Comparison of ENCODE assay signal across 16 mouse cellular contexts in genomic region chr9:63187310-63187709, GRCm38 (mm10). TPM values are rescaled to one million over a fixed set of nuclear protein-coding genes. Genes with fewer than 3 reads are reported as not detected.
A peak's percentile ranks its signal among the peaks of the same experiment; 100 is the strongest.
DNase-seq lines count a peak whose midpoint lies in the region; ATAC-seq and TF ChIP-seq lines count a peak whose summit lies in the region.
"Had no signal": no experiment of that assay in that cellular context is flagged by ENCODE, and none has a peak within 500 bp of the region (broad histone marks: within the 10 kb centered on the region; RNA-seq: fewer than 3 reads in every experiment).

No protein-coding gene starts in this region.

- ATAC-seq in lung, embryonic 14.5 days (ENCODE audit: insufficient read depth): no peak
- no peak for ATAC-seq in hindbrain, embryonic 14.5 days (ENCODE audit: low FRiP score)
- peak; percentile 2; the same call in 1 of the 2 replicates for ATAC-seq in neural tube, embryonic 14.5 days (ENCODE audit: low read depth)
- ATAC-seq: intestine, embryonic 15.5 days had no signal

- TF ChIP-seq POLR2A in heart, adult 2 months (IDR thresholded peaks at IDR 0.05; ENCODE audit: insufficient read depth, low read depth, low read length): no peak

- intact Hi-C loops in heart, adult 2 months (cut with DNase I): no loop called here

- no peak overlapping the region for H3K27ac ChIP-seq in lung, embryonic 14.5 days (ENCODE audit: low read depth)
- no peak overlapping the region; the same call in 1 of the 2 replicates for H3K27ac ChIP-seq in hindbrain, embryonic 14.5 days
- peak overlapping the region; percentile 34; the same call in 1 of the 2 replicates for H3K27ac ChIP-seq in neural tube, embryonic 14.5 days (ENCODE audit: low read depth, low read length)
- H3K27ac ChIP-seq in heart, adult 2 months: no peak overlapping the region
- H3K27ac ChIP-seq: intestine, embryonic 15.5 days; stomach, postnatal 0 days had no signal

- DNase-seq in lung, embryonic 14.5 days: peak; percentile 22
- no peak for DNase-seq in lung, adult 18-20 months
- DNase-seq in testis, postnatal 10 days (ENCODE audit: low spot score): peak; percentile 55
- no peak for DNase-seq in testis, postnatal 14 days (ENCODE audit: low spot score)
- no peak for DNase-seq in hindbrain, embryonic 14.5 days (ENCODE audit: low spot score)
- DNase-seq in thymus, postnatal 36 days: no peak
- no peak for DNase-seq in heart, adult 2 months
- DNase-seq: cerebellum, postnatal 10 days; liver; right cerebral cortex, adult 18-20 months had no signal

- H3K4me2 ChIP-seq in lung, embryonic 14.5 days: no peak overlapping the region
- no peak overlapping the region for H3K4me2 ChIP-seq in hindbrain, embryonic 14.5 days (replicated peaks)
- no peak overlapping the region for H3K4me2 ChIP-seq in neural tube, embryonic 14.5 days (ENCODE audit: low read depth, low read length)
- H3K4me2 ChIP-seq: intestine, embryonic 15.5 days had no signal

- no peaks in the 10 kb centered on the region for H3K4me1 ChIP-seq in lung, embryonic 14.5 days (ENCODE audit: insufficient read depth)
- H3K4me1 ChIP-seq in hindbrain, embryonic 14.5 days (replicated peaks; ENCODE audit: control insufficient read depth, insufficient read depth, low read length): peaks cover 27% of the 10 kb centered on the region
- H3K4me1 ChIP-seq in neural tube, embryonic 14.5 days (ENCODE audit: control insufficient read depth, insufficient read depth, low read length): peaks cover 26% of the 10 kb centered on the region
- no peaks in the 10 kb centered on the region for H3K4me1 ChIP-seq in heart, adult 2 months (ENCODE audit: control insufficient read depth, insufficient read depth, low read length)

- TF ChIP-seq EP300 in heart, adult 2 months (IDR thresholded peaks at IDR 0.05; ENCODE audit: insufficient read depth, low read depth, low read length): no peak

- TF ChIP-seq CTCF in lung, embryonic 14.5 days (IDR thresholded peaks at IDR 0.05; ENCODE audit: low read depth): no peak
- TF ChIP-seq CTCF in heart, adult 2 months (IDR thresholded peaks at IDR 0.05): no peak

- H3K9ac ChIP-seq in lung, embryonic 14.5 days: no peak overlapping the region
- H3K9ac ChIP-seq in hindbrain, embryonic 14.5 days: peak overlapping the region; percentile 32; the same call in 1 of the 2 replicates
- H3K9ac ChIP-seq in neural tube, embryonic 14.5 days (replicated peaks; ENCODE audit: low read depth, low read length): no peak overlapping the region
- no peak overlapping the region for H3K9ac ChIP-seq in heart, adult 2 months (ENCODE audit: low read depth, low read length)
- H3K9ac ChIP-seq: intestine, embryonic 15.5 days had no signal

- H3K36me3 ChIP-seq in lung, embryonic 14.5 days (ENCODE audit: insufficient read depth): peaks cover 3% of the 10 kb centered on the region; the same call in 1 of the 2 replicates
- peaks cover 14% of the 10 kb centered on the region; the same call in 1 of the 2 replicates for H3K36me3 ChIP-seq in hindbrain, embryonic 14.5 days (replicated peaks; ENCODE audit: control insufficient read depth, insufficient read depth)
- no peaks in the 10 kb centered on the region for H3K36me3 ChIP-seq in neural tube, embryonic 14.5 days (ENCODE audit: control insufficient read depth, insufficient read depth, low read length)
- no peaks in the 10 kb centered on the region for H3K36me3 ChIP-seq in heart, adult 2 months (ENCODE audit: control insufficient read depth, insufficient read depth, low read length)
- H3K36me3 ChIP-seq: intestine, embryonic 15.5 days had no signal

- no peaks in the 10 kb centered on the region for H3K79me2 ChIP-seq in heart, adult 2 months (replicated peaks; ENCODE audit: control insufficient read depth, insufficient read depth, low read length)

- H3K4me3 ChIP-seq in lung, embryonic 14.5 days (ENCODE audit: low read depth, low read length): no peak overlapping the region
- no peak overlapping the region for H3K4me3 ChIP-seq in hindbrain, embryonic 14.5 days (replicated peaks; ENCODE audit: low read length)
- H3K4me3 ChIP-seq in neural tube, embryonic 14.5 days (ENCODE audit: low read depth, low read length): no peak overlapping the region
- no peak overlapping the region for H3K4me3 ChIP-seq in heart, adult 2 months
- H3K4me3 ChIP-seq: intestine, embryonic 15.5 days had no signal

- WGBS in lung, embryonic 14.5 days: 29% methylated on average over 7 of the region's 7 CpGs
- 8% methylated on average over 7 of the region's 7 CpGs for WGBS in hindbrain, embryonic 14.5 days
- WGBS in neural tube, embryonic 14.5 days: 12% methylated on average over 7 of the region's 7 CpGs
- WGBS in heart, adult 2 months: 47% methylated on average over 7 of the region's 7 CpGs

- no peaks in the 10 kb centered on the region for H3K27me3 ChIP-seq in lung, embryonic 14.5 days (ENCODE audit: insufficient read depth, low read length)
- no peaks in the 10 kb centered on the region for H3K27me3 ChIP-seq in hindbrain, embryonic 14.5 days (ENCODE audit: control insufficient read depth, insufficient read depth, low read length)
- no peaks in the 10 kb centered on the region for H3K27me3 ChIP-seq in neural tube, embryonic 14.5 days (ENCODE audit: control insufficient read depth, insufficient read depth, low read length)
- H3K27me3 ChIP-seq in heart, adult 2 months (ENCODE audit: control insufficient read depth, insufficient read depth, low read length): no peaks in the 10 kb centered on the region
- H3K27me3 ChIP-seq: CH12.LX; intestine, embryonic 15.5 days had no signal

- no peaks in the 10 kb centered on the region for H3K9me3 ChIP-seq in lung, embryonic 14.5 days (ENCODE audit: low read depth, low read length)
- H3K9me3 ChIP-seq in hindbrain, embryonic 14.5 days (ENCODE audit: control insufficient read depth, low read length): no peaks in the 10 kb centered on the region
- H3K9me3 ChIP-seq in neural tube, embryonic 14.5 days (ENCODE audit: control insufficient read depth, low read length): no peaks in the 10 kb centered on the region
- H3K9me3 ChIP-seq: intestine, embryonic 15.5 days had no signal

RNA-seq across cellular contexts. Expression of gene Skor1, which starts 38.5 kb away (rescaled TPM):
- polyA plus RNA-seq in lung, embryonic 14.5 days (2014; fragmentation: Nextera tagmentation; extraction: Ambion mirVana): not detected in 2 replicates
- 19.5 and 21.5 TPM in 2 replicates for polyA plus RNA-seq in hindbrain, embryonic 14.5 days (2014; fragmentation: Nextera tagmentation; extraction: Ambion mirVana)
- 22.7 and 23.2 TPM in 2 replicates for polyA plus RNA-seq in neural tube, embryonic 14.5 days (2014; fragmentation: Nextera tagmentation; extraction: Ambion mirVana)
- total RNA-seq in heart, adult 2 months (2021): under 1 TPM; 0.07 to 0.10 TPM
- polyA plus RNA-seq in heart, adult 2 months (2012; rRNA removed): 0.04 TPM in 1 of 2 replicates, not detected in the other
- total RNA-seq: CH12.LX; granulocyte monocyte progenitor cell, adult 5-6 weeks had no signal
- polyA plus RNA-seq: heart, embryonic 16.5 days; intestine, embryonic 15.5 days; stomach, postnatal 0 days had no signal

Comparison
In these comparisons a context has a peak if more than half of its experiments do, and no peak if none do; other contexts are left out.
1. DNase-seq: peak in lung, embryonic 14.5 days (single experiment) and testis, postnatal 10 days (single experiment); none in lung, adult 18-20 months (0 of 2), testis, postnatal 14 days (single experiment), hindbrain, embryonic 14.5 days (single experiment), thymus, postnatal 36 days (0 of 2) and heart, adult 2 months (0 of 2).
2. RNA of gene Skor1, which starts 38.5 kb away (polyA plus RNA-seq): 22.7 to 23.2 TPM in neural tube, embryonic 14.5 days and 19.5 to 21.5 TPM in hindbrain, embryonic 14.5 days; 0.04 TPM in heart, adult 2 months and not detected in lung, embryonic 14.5 days; every median in the first group is over 10 times any median in the second.